Mouse (Mus musculus): ENCODE measurements around the gene Tarbp2.

Gene Tarbp2

DNA sequence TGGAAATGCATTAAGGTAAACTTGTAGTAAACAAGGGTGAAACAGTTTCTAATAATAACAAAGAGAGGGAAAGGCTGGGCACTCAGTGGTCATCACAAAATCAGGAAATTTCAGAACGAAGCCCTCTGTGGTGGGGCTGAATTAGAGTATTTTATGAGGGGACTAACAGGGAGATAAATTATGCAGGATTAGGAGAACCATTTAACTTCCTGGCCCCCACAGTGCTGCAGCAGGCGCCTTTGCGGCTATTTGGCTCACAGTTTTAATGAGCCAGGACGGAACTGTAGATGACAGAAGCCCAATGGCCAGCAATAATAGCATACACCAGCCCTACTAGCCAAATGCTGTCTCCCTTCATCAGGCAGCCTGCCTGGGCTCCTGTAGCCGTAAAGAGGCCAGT, 45.7 kb downstream of the Tarbp2 start:
- in situ Hi-C loops (cut with MboI, MseI): no loop called here

- in situ Hi-C loops (cut with MboI, MseI): no loop called here
These were observed 49.9 kb downstream of the Tarbp2 start for GRCm38 (mm10) chr15:102567849-102568248.

- in situ Hi-C loops (cut with MboI, MseI): no loop called here
These were observed 54.1 kb downstream of the Tarbp2 start for GRCm38 (mm10) chr15:102572081-102572480.

Measured in T-helper 17 cell (primary cell).